Mouse (Mus musculus) stomach, postnatal 0 days (tissue): ENCODE results near the gene Trim26. TPM values are rescaled to one million over a fixed set of nuclear protein-coding genes. Genes with fewer than 3 reads are reported as not detected.
"Not testable (repeated sequence)": the region's sequence is repeated elsewhere in the genome, so short reads cannot be mapped to it uniquely, and the experiment has no call there.

ENCODE experiments used
- ATAC-seq: fragments of 200-750 bp; cut with Nextera tagmentation; 2 replicates; pipeline ENCODE4 v1.8.0; 2017; ENCODE audit not compliant: low FRiP score, low TSS enrichment
- DNase-seq: peaks from one replicate; pipeline ENCODE4 v3.0.0-alpha.2; 2016; ENCODE audit warnings: low spot score
- H3K27ac ChIP-seq: fragments of 300-500 bp; sonication (generic); replicated peaks from 2 replicates; pipeline ENCODE4 v1.5.1; 2014; ENCODE audit warnings: mild to moderate bottlenecking, control low read depth
- H3K27me3 ChIP-seq: fragments of 300-500 bp; sonication (generic); 2 replicates; pipeline ENCODE4 v1.6.1; 2014; ENCODE audit warnings: low read length; ENCODE audit not compliant: control insufficient read depth, insufficient read depth
- H3K36me3 ChIP-seq: fragments of 300-500 bp; sonication (generic); 2 replicates; pipeline ENCODE4 v1.6.1; 2014; ENCODE audit warnings: low read length, mixed read lengths; ENCODE audit not compliant: control insufficient read depth, insufficient read depth
- H3K4me1 ChIP-seq: fragments of 300-500 bp; sonication (generic); replicated peaks from 2 replicates; pipeline ENCODE4 v1.6.1; 2014; ENCODE audit warnings: antibody characterized with exemption; ENCODE audit not compliant: control insufficient read depth, insufficient read depth
- H3K4me2 ChIP-seq: fragments of 300-500 bp; sonication (generic); replicated peaks from 2 replicates; pipeline ENCODE4 v1.6.1; 2014; ENCODE audit warnings: low read depth, mild to moderate bottlenecking, control low read depth, moderate library complexity
- H3K4me3 ChIP-seq: fragments of 300-500 bp; sonication (generic); 2 replicates; pipeline ENCODE4 v1.5.1; 2014; ENCODE audit warnings: low read depth, low read length, control low read depth
- H3K9ac ChIP-seq: fragments of 300-500 bp; sonication (generic); 2 replicates; pipeline ENCODE4 v1.6.1; 2014; ENCODE audit warnings: mild to moderate bottlenecking, low read length, control low read depth, mixed read lengths
- H3K9me3 ChIP-seq: fragments of 300-500 bp; sonication (generic); 2 replicates; pipeline ENCODE4 v1.6.1; 2016; ENCODE audit warnings: low read length; ENCODE audit not compliant: control insufficient read depth
- CTCF ChIP-seq: IDR thresholded peaks from 2 replicates; pipeline ENCODE4 v1.5.1; 2016; ENCODE audit warnings: antibody characterized with exemption, low read depth, mild to moderate bottlenecking, moderate library complexity
- EP300 ChIP-seq: optimal IDR thresholded peaks from 2 replicates; pipeline ENCODE3; 2016; ENCODE audit warnings: antibody characterized with exemption
- WGBS: fragments of 180-500 bp; shearing (Covaris S2); extraction: QIAGEN DNeasy Blood & Tissue Kit; methylation state at CpG from one replicate; pipeline ENCODE4 v1.1.7; 2014; 5-methylcytosine and 5-hydroxymethylcytosine counted together
- polyA plus RNA-seq: library from polyadenylated mRNA; unstranded; fragments of >200 nt; fragmentation: Nextera tagmentation; extraction: Ambion mirVana; gene quantifications from 2 replicates; pipeline ENCODE4 v1.2.1, GENCODE M21; 2015

Trim26 gene
- polyA plus RNA-seq: 22.9 and 24.0 TPM in 2 replicates

GRCm38 (mm10) chr17:36836874-36837647, at the start of gene Trim26:
Trim26 (plus strand) TSS chr17:36837134.
- H3K36me3 ChIP-seq: no peaks in the 10 kb centered on the region
- peak; percentile 98 for DNase-seq
- WGBS: under 1% methylated on average over 58 of the region's 58 CpGs

GRCm38 (mm10) chr17:36788351-36788750, 48.6 kb upstream of the Trim26 start:
- ATAC-seq: no peak
- WGBS: 47% methylated on average over 2 of the region's 2 CpGs

More at GRCm38 (mm10) chr17:36836874-36837647, at the start of gene Trim26:
- no peaks in the 10 kb centered on the region for H3K4me1 ChIP-seq
- no peaks in the 10 kb centered on the region for H3K27me3 ChIP-seq
- H3K9me3 ChIP-seq: no peaks in the 10 kb centered on the region
- peak within 1 kb of the TSS; percentile 65 for H3K4me2 ChIP-seq
- peak; percentile 99 for ATAC-seq
- H3K9ac ChIP-seq: peak within 1 kb of the TSS; percentile 86
- H3K27ac ChIP-seq: peak within 1 kb of the TSS; percentile 99
- TF ChIP-seq CTCF (no peak), EP300 (no peak)
- peak within 1 kb of the TSS; percentile 76 for H3K4me3 ChIP-seq

GRCm38 (mm10) chr17:36788801-36789200, 48.1 kb upstream of the Trim26 start:
- H3K9ac ChIP-seq, H3K4me2 ChIP-seq, ATAC-seq, H3K36me3 ChIP-seq, H3K4me1 ChIP-seq, H3K27ac ChIP-seq, H3K9me3 ChIP-seq, H3K27me3 ChIP-seq, H3K4me3 ChIP-seq: not testable (repeated sequence)
- TF ChIP-seq CTCF: peak; percentile 91
- peak; percentile 60 for DNase-seq

More at GRCm38 (mm10) chr17:36788351-36788750, 48.6 kb upstream of the Trim26 start:
- no peak overlapping the region for H3K4me3 ChIP-seq
- no peaks in the 10 kb centered on the region for H3K36me3 ChIP-seq
- no peaks in the 10 kb centered on the region for H3K4me1 ChIP-seq
- H3K9ac ChIP-seq: no peak overlapping the region
- no peak for DNase-seq
- no peak overlapping the region for H3K4me2 ChIP-seq
- TF ChIP-seq EP300: no peak
- TF ChIP-seq CTCF: no peak
- no peak overlapping the region for H3K27ac ChIP-seq
- H3K9me3 ChIP-seq: no peaks in the 10 kb centered on the region
- H3K27me3 ChIP-seq: no peaks in the 10 kb centered on the region

- no peak for DNase-seq
- ATAC-seq: no peak
- Histone ChIP-seq H3K27ac (no peak overlapping the region), H3K4me1 (no peaks in the 10 kb centered on the region), H3K4me3 (no peak overlapping the region), H3K9me3 (no peaks in the 10 kb centered on the region), H3K4me2 (no peak overlapping the region), H3K9ac (no peak overlapping the region), H3K36me3 (no peaks in the 10 kb centered on the region), H3K27me3 (no peaks in the 10 kb centered on the region)
- 66% methylated on average over 10 of the region's 10 CpGs for WGBS
- TF ChIP-seq EP300 (no peak), CTCF (no peak)
These were observed 37.4 kb upstream of the Trim26 start for GRCm38 (mm10) chr17:36799493-36799892.

DNA sequence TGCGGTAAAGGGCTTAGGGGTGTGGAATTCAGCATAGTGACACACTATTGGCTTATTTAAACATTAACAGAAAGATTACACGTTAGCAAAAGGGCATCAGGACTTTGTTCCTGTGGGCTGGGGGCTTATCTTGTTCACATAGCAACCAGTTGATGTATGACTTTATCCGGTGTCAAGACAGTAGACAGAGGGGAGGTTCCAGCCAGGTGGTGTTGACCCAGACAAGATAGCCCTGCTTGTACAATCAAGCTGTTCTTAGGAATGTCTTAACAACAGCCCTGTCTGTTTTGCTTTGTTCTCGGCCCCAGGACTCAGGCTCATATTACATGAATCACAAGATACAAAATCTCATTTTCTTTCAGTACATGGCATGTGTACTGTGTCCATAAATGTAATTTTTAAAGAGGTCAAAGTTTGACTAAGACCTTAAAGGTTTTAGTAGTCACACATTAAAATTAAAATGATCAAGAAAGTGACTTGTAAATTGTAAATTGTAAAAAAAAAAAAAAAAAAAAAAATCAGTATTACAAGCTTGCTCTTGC, 36.9 kb upstream of the Trim26 start:
- not testable (repeated sequence) for H3K9ac ChIP-seq, ATAC-seq, H3K27ac ChIP-seq, H3K4me1 ChIP-seq, H3K4me3 ChIP-seq, H3K36me3 ChIP-seq, H3K4me2 ChIP-seq, H3K27me3 ChIP-seq, DNase-seq, H3K9me3 ChIP-seq
- 19% methylated on average over 4 of the region's 4 CpGs for WGBS

- Histone ChIP-seq H3K9me3 (no peaks in the 10 kb centered on the region), H3K27ac (no peak within 1 kb of the TSS), H3K4me1 (no peaks in the 10 kb centered on the region), H3K4me2 (no peak within 1 kb of the TSS), H3K9ac (no peak within 1 kb of the TSS), H3K27me3 (no peaks in the 10 kb centered on the region), H3K36me3 (no peaks in the 10 kb centered on the region), H3K4me3 (no peak within 1 kb of the TSS)
- DNase-seq: no peak
- no peak for ATAC-seq
- TF ChIP-seq EP300 (no peak), CTCF (no peak)
These were observed 25.1 kb upstream of the Trim26 start, which contains the start of gene H2-M10.6 for GRCm38 (mm10) chr17:36811871-36812270. H2-M10.6 (plus strand) TSS chr17:36812171.
